Mouse (Mus musculus) myocyte (in vitro differentiated cells): Measurements from ENCODE around the gene Cpne4. TPM values are rescaled to one million over a fixed set of nuclear protein-coding genes. Genes with fewer than 3 reads are reported as not detected.

ENCODE experiments used
- H3K27me3 ChIP-seq: one replicate; pipeline ENCODE4 v1.6.1; 2011; ENCODE audit not compliant: control insufficient read depth, insufficient read depth, insufficient read length
- H3K36me3 ChIP-seq: one replicate; pipeline ENCODE4 v1.6.1; 2011; ENCODE audit not compliant: control insufficient read depth, insufficient read depth
- H3K4me2 ChIP-seq: one replicate; pipeline ENCODE4 v1.6.1; 2011; ENCODE audit warnings: low read depth, control low read depth
- H3K4me3 ChIP-seq: one replicate; pipeline ENCODE4 v1.5.1; 2011; ENCODE audit warnings: mild to moderate bottlenecking, control low read depth, moderate library complexity
- H3K79me2 ChIP-seq: one replicate; pipeline ENCODE4 v1.6.1; 2011; ENCODE audit not compliant: control insufficient read depth, insufficient read depth
- H3ac ChIP-seq: one replicate; pipeline ENCODE4 v1.6.1; 2011; ENCODE audit not compliant: control insufficient read depth, insufficient read length
- CEBPB ChIP-seq: IDR thresholded peaks from 2 replicates; pipeline ENCODE4 v1.6.1; 2011; ENCODE audit warnings: mild to moderate bottlenecking, moderate library complexity; ENCODE audit not compliant: poor library complexity, insufficient read depth, severe bottlenecking
- E2F4 ChIP-seq: IDR thresholded peaks from one replicate; pipeline ENCODE4 v1.6.1; 2011; ENCODE audit warnings: mild to moderate bottlenecking, control low read depth, moderate library complexity; ENCODE audit not compliant: insufficient read depth
- MAX ChIP-seq: IDR thresholded peaks from one replicate; pipeline ENCODE4 v1.6.1; 2011; ENCODE audit warnings: low read depth, mild to moderate bottlenecking, control low read depth
- MYOD1 ChIP-seq, 3 experiments: IDR thresholded peaks; one replicate each; pipeline ENCODE4 v1.6.1; 2011; ENCODE audit warnings: control low read depth in 2 of 3, low read depth in 2 of 3, mild to moderate bottlenecking in 2 of 3, moderate library complexity in 1 of 3; ENCODE audit not compliant: insufficient read length in 2 of 3, control insufficient read depth in 1 of 3
- MYOG ChIP-seq, 3 experiments: IDR thresholded peaks; one replicate each; pipeline ENCODE4 v1.6.1; 2011; ENCODE audit warnings: control low read depth in 2 of 3, low read depth in 2 of 3, mild to moderate bottlenecking in 2 of 3; ENCODE audit not compliant: insufficient read length in 2 of 3, control insufficient read depth in 1 of 3, insufficient read depth in 1 of 3
- POLR2A ChIP-seq: IDR thresholded peaks from one replicate; pipeline ENCODE4 v1.6.1; 2011; ENCODE audit warnings: low read depth, mild to moderate bottlenecking, control low read depth, moderate library complexity; ENCODE audit not compliant: insufficient read length
- POLR2AphosphoS2 ChIP-seq: IDR thresholded peaks from one replicate; pipeline ENCODE4 v1.6.1; 2011; ENCODE audit warnings: low read depth, control low read depth; ENCODE audit not compliant: insufficient read length
- REST ChIP-seq: IDR thresholded peaks from one replicate; pipeline ENCODE4 v1.6.1; 2011; ENCODE audit warnings: mild to moderate bottlenecking, control low read depth, moderate library complexity; ENCODE audit not compliant: insufficient read depth, insufficient read length
- SRF ChIP-seq: IDR thresholded peaks from one replicate; pipeline ENCODE4 v1.6.1; 2011; ENCODE audit warnings: low read depth; ENCODE audit not compliant: control insufficient read depth, insufficient read length
- TCF12 ChIP-seq: IDR thresholded peaks from one replicate; pipeline ENCODE4 v1.6.1; 2011; ENCODE audit warnings: mild to moderate bottlenecking, control low read depth; ENCODE audit not compliant: poor library complexity, insufficient read depth, severe bottlenecking
- TCF3 ChIP-seq: IDR thresholded peaks from one replicate; pipeline ENCODE4 v1.6.1; 2011; ENCODE audit warnings: low read depth, control low read depth; ENCODE audit not compliant: insufficient read length
- USF1 ChIP-seq: IDR thresholded peaks from one replicate; pipeline ENCODE4 v1.6.1; 2011; ENCODE audit warnings: low read depth, mild to moderate bottlenecking, control low read depth, moderate library complexity
- polyA plus RNA-seq: library from polyadenylated mRNA; unstranded; fragments of >200 nt; fragmentation: generic; extraction: Trizol; gene quantifications from one replicate; pipeline ENCODE4 v1.2.1, GENCODE M21; 2012; ENCODE audit warnings: missing spikeins

Gene Cpne4
- not detected for polyA plus RNA-seq

- H3K4me2 ChIP-seq = no peak within 1 kb of the TSS
- no peak within 1 kb of the TSS for H3K4me3 ChIP-seq
- H3ac ChIP-seq = no peak within 1 kb of the TSS
- H3K79me2 ChIP-seq = no peaks in the 10 kb centered on the region
- TF ChIP-seq MYOD1 (IDR thresholded peaks at IDR 0.05; ENCODE audit: control insufficient read depth in 1 of 3, insufficient read length in 2 of 3, low read depth in 2 of 3) = no peak
- no peak for TF ChIP-seq REST
- no peak for TF ChIP-seq CEBPB
- no peak for TF ChIP-seq POLR2AphosphoS2
- no peak for TF ChIP-seq TCF12
- TF ChIP-seq SRF = no peak
- no peak for TF ChIP-seq TCF3
- TF ChIP-seq MYOG (IDR thresholded peaks at IDR 0.05; ENCODE audit: control insufficient read depth in 1 of 3, insufficient read depth in 1 of 3, insufficient read length in 2 of 3, low read depth in 2 of 3) = no peak
- no peak for TF ChIP-seq E2F4
- TF ChIP-seq MAX = no peak
- no peaks in the 10 kb centered on the region for H3K27me3 ChIP-seq
- no peaks in the 10 kb centered on the region for H3K36me3 ChIP-seq
These were observed at the start of gene Cpne4 for GRCm38 (mm10) chr9:104546986-104547385. Gene Cpne4, plus strand, starts transcription at chr9:104547286.

- Histone ChIP-seq H3K79me2 (no peaks in the 10 kb centered on the region), H3K27me3 (no peaks in the 10 kb centered on the region), H3K4me3 (no peak overlapping the region), H3K36me3 (no peaks in the 10 kb centered on the region), H3K4me2 (no peak overlapping the region), H3ac (no peak overlapping the region)
- no peak for TF ChIP-seq TCF3
- no peak for TF ChIP-seq MAX
- TF ChIP-seq MYOG (IDR thresholded peaks at IDR 0.05; ENCODE audit: control insufficient read depth in 1 of 3, insufficient read depth in 1 of 3, insufficient read length in 2 of 3, low read depth in 2 of 3) = no peak
- no peak for TF ChIP-seq POLR2AphosphoS2
- TF ChIP-seq CEBPB = no peak
- no peak for TF ChIP-seq MYOD1 (IDR thresholded peaks at IDR 0.05; ENCODE audit: control insufficient read depth in 1 of 3, insufficient read length in 2 of 3, low read depth in 2 of 3)
- no peak for TF ChIP-seq USF1
- no peak for TF ChIP-seq POLR2A
- TF ChIP-seq REST = no peak
- no peak for TF ChIP-seq SRF
- TF ChIP-seq E2F4 = no peak
- no peak for TF ChIP-seq TCF12
These were observed 31.9 kb upstream of the Cpne4 start for GRCm38 (mm10) chr9:104515187-104515586.

GRCm38 (mm10) chr9:104535508-104535907, 11.6 kb upstream of the Cpne4 start:
- no peaks in the 10 kb centered on the region for H3K27me3 ChIP-seq
- no peak overlapping the region for H3K4me3 ChIP-seq
- H3K36me3 ChIP-seq = no peaks in the 10 kb centered on the region
- TF ChIP-seq POLR2A (no peak), SRF (no peak), MYOG (IDR thresholded peaks at IDR 0.05; ENCODE audit: control insufficient read depth in 1 of 3, insufficient read depth in 1 of 3, insufficient read length in 2 of 3, low read depth in 2 of 3) (no peak), TCF3 (no peak), CEBPB (no peak), MAX (no peak), E2F4 (no peak), TCF12 (no peak), POLR2AphosphoS2 (no peak), MYOD1 (IDR thresholded peaks at IDR 0.05; ENCODE audit: control insufficient read depth in 1 of 3, insufficient read length in 2 of 3, low read depth in 2 of 3) (no peak), USF1 (no peak), REST (no peak)
- no peak overlapping the region for H3K4me2 ChIP-seq
- H3K79me2 ChIP-seq = no peaks in the 10 kb centered on the region
- no peak overlapping the region for H3ac ChIP-seq

GRCm38 (mm10) chr9:104565815-104566214, 18.7 kb downstream of the Cpne4 start:
- no peak overlapping the region for H3K4me2 ChIP-seq
- no peak overlapping the region for H3ac ChIP-seq
- no peaks in the 10 kb centered on the region for H3K36me3 ChIP-seq
- H3K27me3 ChIP-seq = no peaks in the 10 kb centered on the region
- no peak for TF ChIP-seq USF1
- no peak for TF ChIP-seq POLR2AphosphoS2
- no peak for TF ChIP-seq SRF
- TF ChIP-seq E2F4 = no peak
- no peak for TF ChIP-seq TCF12
- TF ChIP-seq TCF3 = no peak
- no peak for TF ChIP-seq MYOG (IDR thresholded peaks at IDR 0.05; ENCODE audit: control insufficient read depth in 1 of 3, insufficient read depth in 1 of 3, insufficient read length in 2 of 3, low read depth in 2 of 3)
- TF ChIP-seq MAX = no peak
- TF ChIP-seq REST = no peak
- TF ChIP-seq MYOD1 (IDR thresholded peaks at IDR 0.05; ENCODE audit: control insufficient read depth in 1 of 3, insufficient read length in 2 of 3, low read depth in 2 of 3) = no peak
- TF ChIP-seq CEBPB = no peak
- no peak for TF ChIP-seq POLR2A
- no peaks in the 10 kb centered on the region for H3K79me2 ChIP-seq
- no peak overlapping the region for H3K4me3 ChIP-seq
